Mouse (Mus musculus) neural tube, embryonic 13.5 days (tissue): Measurements from ENCODE around the gene Tomm34. TPM values are rescaled to one million over a fixed set of nuclear protein-coding genes. Genes with fewer than 3 reads are reported as not detected.
"Not testable (repeated sequence)": the region's sequence is repeated elsewhere in the genome, so short reads cannot be mapped to it uniquely, and the experiment has no call there.

Experiments used
- ATAC-seq: fragments of 200-750 bp; cut with Nextera tagmentation; 2 replicates; pipeline ENCODE4 v1.8.0; 2017; ENCODE audit warnings: low read depth, mild to moderate bottlenecking, moderate TSS enrichment, moderate library complexity
- H3K27ac ChIP-seq: fragments of 300-500 bp; sonication (generic); replicated peaks from 2 replicates; pipeline ENCODE4 v1.5.1; 2015; ENCODE audit warnings: moderate library complexity, mild to moderate bottlenecking, inconsistent platforms
- H3K27me3 ChIP-seq: fragments of 300-500 bp; sonication (generic); 2 replicates; pipeline ENCODE4 v1.6.1; 2015; ENCODE audit warnings: mild to moderate bottlenecking, inconsistent platforms
- H3K36me3 ChIP-seq: fragments of 300-500 bp; sonication (generic); 2 replicates; pipeline ENCODE4 v1.6.1; 2015; ENCODE audit warnings: mild to moderate bottlenecking, inconsistent platforms
- H3K4me1 ChIP-seq: fragments of 300-500 bp; sonication (generic); replicated peaks from 2 replicates; pipeline ENCODE4 v1.6.1; 2015; ENCODE audit warnings: inconsistent platforms
- H3K4me2 ChIP-seq: fragments of 300-500 bp; sonication (generic); 2 replicates; pipeline ENCODE4 v1.6.1; 2015; ENCODE audit warnings: inconsistent platforms, mild to moderate bottlenecking, moderate library complexity
- H3K4me3 ChIP-seq: fragments of 300-500 bp; sonication (generic); 2 replicates; pipeline ENCODE4 v1.5.1; 2015; ENCODE audit warnings: mild to moderate bottlenecking, inconsistent platforms
- H3K9ac ChIP-seq: fragments of 300-500 bp; sonication (generic); 2 replicates; pipeline ENCODE4 v1.6.1; 2015; ENCODE audit warnings: moderate library complexity, mild to moderate bottlenecking, inconsistent platforms
- H3K9me3 ChIP-seq: fragments of 300-500 bp; sonication (generic); 2 replicates; pipeline ENCODE4 v1.6.1; 2016; ENCODE audit warnings: inconsistent platforms
- WGBS: fragments of 180-500 bp; shearing (Covaris S2); methylation state at CpG from one replicate; pipeline ENCODE4 v1.1.7; 2015; 5-methylcytosine and 5-hydroxymethylcytosine counted together
- polyA plus RNA-seq: library from polyadenylated mRNA; unstranded; fragments of >200 nt; fragmentation: Nextera tagmentation; extraction: Ambion mirVana; gene quantifications from 2 replicates; pipeline ENCODE4 v1.2.1, GENCODE M21; 2015

Gene Tomm34
- polyA plus RNA-seq, 1 experiment from 2014 or later: 48.0 TPM

DNA sequence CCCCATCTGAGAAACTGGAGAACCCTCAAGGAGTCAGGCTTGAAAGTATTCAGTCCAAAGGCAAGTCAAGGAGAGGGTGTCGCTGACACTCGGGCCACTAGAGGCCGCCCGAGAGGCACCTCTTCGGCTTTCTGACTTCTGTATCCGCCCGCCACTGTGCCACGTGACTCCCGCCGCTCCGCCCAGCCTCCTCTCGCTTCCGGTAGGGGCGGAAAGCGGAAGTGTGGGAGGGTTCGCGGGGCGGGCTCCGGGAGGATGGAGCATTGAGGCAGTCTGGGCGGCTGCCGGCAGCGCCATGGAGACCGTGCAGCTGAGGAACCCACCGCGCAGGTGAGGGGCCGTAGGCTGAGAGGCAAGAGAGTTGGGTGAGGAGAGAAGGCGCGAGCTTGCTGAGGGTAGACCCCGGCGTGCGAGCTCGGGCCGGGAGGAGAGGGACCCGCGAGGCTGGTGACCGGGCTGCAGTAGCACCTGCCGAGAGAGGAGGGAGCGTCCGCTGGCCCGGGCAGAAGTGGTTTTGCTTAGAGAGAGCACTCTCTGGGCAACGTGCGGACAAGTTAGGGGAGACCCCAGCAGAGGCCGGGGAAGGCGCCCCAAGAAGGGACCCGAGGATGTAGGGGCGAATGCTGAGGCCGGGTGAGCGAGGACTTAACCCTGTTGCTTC, 3.1 kb upstream of the Tomm34 start:
- no peaks in the 10 kb centered on the region for H3K9me3 ChIP-seq
- peak overlapping the region; percentile 96 for H3K4me2 ChIP-seq
- peak overlapping the region; percentile 69 for H3K27ac ChIP-seq
- H3K4me3 ChIP-seq: peak overlapping the region; percentile 96
- H3K36me3 ChIP-seq: no peaks in the 10 kb centered on the region; the same call in 1 of the 2 replicates
- peaks cover 36% of the 10 kb centered on the region for H3K4me1 ChIP-seq
- ATAC-seq: peak; percentile 71
- H3K27me3 ChIP-seq: no peaks in the 10 kb centered on the region
- H3K9ac ChIP-seq: peak overlapping the region; percentile 90
- WGBS: under 1% methylated on average over 48 of the region's 48 CpGs

DNA sequence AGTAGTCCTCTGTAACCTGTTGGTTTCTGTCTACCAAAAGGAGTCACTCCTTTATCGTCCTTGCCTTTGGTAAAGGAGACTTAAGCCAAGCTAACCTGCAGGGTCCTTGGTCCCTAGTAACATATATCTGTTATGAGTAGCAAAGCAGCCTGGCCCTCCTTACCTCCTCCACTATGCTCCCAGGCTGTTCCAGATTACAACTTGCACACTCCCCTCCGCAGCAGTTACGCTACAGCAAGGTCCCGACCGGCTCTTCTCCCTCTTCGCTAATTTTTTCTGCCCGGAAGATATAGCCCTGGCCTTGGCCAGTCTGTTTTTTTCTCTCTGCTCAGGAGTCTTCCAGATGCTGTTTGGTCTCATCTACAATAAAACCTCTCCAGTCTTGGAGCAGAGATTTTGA, 2.2 kb upstream of the Tomm34 start:
- no peak for ATAC-seq
- no peaks in the 10 kb centered on the region; the same call in 1 of the 2 replicates for H3K36me3 ChIP-seq
- no peaks in the 10 kb centered on the region for H3K27me3 ChIP-seq
- no peak overlapping the region for H3K4me2 ChIP-seq
- H3K4me1 ChIP-seq: peaks cover 45% of the 10 kb centered on the region
- H3K9ac ChIP-seq: no peak overlapping the region
- no peaks in the 10 kb centered on the region for H3K9me3 ChIP-seq
- no peak overlapping the region for H3K27ac ChIP-seq
- 82% methylated on average over 7 of the region's 7 CpGs for WGBS
- H3K4me3 ChIP-seq: no peak overlapping the region

DNA sequence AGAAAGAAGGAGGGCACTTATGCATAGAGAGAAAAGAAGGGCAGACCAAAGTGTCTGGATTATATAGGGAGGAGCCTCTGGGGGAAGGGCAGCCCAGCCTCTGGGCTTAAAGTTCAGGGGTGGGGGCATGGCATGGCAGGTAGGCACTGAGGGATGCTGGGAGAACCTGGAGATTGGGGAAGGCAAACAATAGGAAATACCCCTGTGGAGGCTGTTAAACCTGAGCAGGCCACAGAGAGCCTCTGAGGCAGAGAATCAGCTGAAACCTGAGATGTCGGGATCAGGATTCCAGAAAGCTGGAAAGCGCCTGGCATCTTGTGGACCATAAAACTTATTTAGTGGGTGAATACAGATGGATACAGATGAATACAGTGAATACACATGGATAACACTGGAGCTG, 1.1 kb upstream of the Tomm34 start:
- WGBS: 94% methylated on average over 2 of the region's 2 CpGs
- Histone ChIP-seq H3K27ac (no peak overlapping the region), H3K4me3 (no peak overlapping the region), H3K4me1 (peaks cover 46% of the 10 kb centered on the region), H3K36me3 (peaks cover 1% of the 10 kb centered on the region; the same call in 1 of the 2 replicates), H3K9me3 (no peaks in the 10 kb centered on the region), H3K27me3 (no peaks in the 10 kb centered on the region), H3K4me2 (no peak overlapping the region), H3K9ac (no peak overlapping the region)
- ATAC-seq: no peak

DNA sequence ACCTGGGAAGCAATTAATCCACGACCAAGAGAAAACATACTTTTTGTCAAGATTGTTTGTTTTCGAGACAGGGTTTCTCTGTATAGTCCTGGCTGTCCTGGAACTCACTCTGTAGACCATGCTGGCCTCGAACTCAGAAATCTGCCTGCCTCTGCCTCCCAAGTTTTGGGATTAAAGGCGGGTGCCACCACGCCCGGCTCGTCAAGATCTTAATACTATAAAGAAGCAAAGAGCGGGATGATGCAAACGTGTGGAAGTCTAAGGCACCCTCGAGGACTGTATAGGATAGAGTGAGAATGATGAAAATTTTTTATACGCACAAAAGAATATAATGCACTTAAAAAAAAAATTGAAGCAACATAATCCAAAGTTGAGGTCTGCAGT, 460 bp upstream of the Tomm34 start:
- Histone ChIP-seq H3K27ac (peak overlapping the region; percentile 87), H3K4me2 (peak overlapping the region; percentile 94), H3K4me3 (peak overlapping the region; percentile 96), H3K9ac (peak overlapping the region; percentile 92; the same call in 1 of the 2 replicates), H3K4me1 (peaks cover 46% of the 10 kb centered on the region)
- not testable (repeated sequence) for H3K9me3 ChIP-seq, H3K27me3 ChIP-seq, H3K36me3 ChIP-seq
- WGBS: 79% methylated on average over 11 of the region's 11 CpGs
- 0 out of 2 replicates have a peak, but pooled peaks have one; percentile 2 for ATAC-seq

DNA sequence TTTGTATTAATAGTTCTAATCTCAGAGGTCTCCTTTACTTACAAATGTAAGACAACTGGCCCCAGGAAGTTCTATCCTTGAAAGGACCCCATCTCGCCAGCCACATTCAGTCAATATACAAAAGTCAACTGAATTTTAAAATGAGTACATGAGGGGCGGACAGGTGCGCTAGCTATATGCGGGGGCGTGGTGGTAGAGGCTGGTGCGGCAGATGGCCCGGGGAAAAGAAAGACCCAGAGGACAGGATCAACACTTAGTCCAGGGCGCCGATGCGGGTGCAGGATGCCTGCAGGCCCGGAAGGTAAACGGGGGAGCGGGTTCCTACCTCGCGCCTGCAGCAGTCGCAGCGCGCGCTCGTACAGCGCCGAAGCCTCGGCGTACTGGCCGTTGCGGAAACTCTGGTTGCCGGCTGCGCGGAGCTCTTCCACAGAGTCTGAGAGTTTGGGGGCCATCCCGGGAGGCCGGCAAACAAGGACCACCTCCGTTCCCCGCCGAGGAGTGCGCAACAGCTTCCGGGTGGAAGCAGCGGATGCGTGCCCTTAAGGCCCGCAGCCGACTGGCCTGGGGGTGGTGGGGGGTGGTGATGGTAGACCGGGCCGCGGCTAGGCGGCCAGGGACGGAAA, 716 bp downstream of the Tomm34 start, which contains the start of gene Stk4:
Gene Stk4 (plus strand): TSS at position 181 of the 623 bp plus-strand sequence.
- ATAC-seq: peak; percentile 45
- H3K4me1 ChIP-seq: peaks cover 38% of the 10 kb centered on the region
- under 1% methylated on average over 45 of the region's 45 CpGs for WGBS

DNA sequence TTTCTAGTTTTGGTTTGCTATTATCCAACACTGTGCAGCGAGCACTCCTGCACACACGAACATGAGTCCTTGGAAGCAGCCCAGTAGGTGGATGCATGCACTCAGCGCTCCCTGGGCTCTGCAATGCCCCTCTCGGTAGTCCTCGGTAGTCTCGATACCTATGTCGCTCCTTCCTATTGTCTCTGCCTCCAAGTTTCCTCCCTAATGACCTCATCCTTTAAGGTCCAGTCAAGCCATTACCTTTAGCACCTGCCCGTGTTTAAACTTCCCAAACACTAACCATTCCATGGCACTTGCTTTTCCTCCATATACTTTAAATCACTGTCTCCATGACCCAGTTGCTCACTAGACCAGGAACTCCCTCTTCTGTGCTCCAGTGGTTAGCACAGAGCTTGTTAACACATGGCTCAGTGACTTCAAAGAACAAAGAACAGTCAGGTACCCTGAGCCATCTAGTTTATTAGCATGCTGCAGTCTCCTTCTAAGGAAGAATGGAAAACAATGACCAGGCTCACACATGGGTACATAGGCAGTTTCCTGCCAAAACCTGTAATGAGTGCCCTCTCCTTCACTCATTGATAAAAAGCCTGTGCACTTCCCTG, 11.2 kb downstream of the Tomm34 start:
- Histone ChIP-seq H3K4me3 (no peak overlapping the region), H3K27me3 (no peaks in the 10 kb centered on the region), H3K4me2 (no peak overlapping the region), H3K27ac (no peak overlapping the region), H3K9me3 (no peaks in the 10 kb centered on the region), H3K4me1 (no peaks in the 10 kb centered on the region), H3K9ac (no peak overlapping the region), H3K36me3 (peaks cover 90% of the 10 kb centered on the region)
- 93% methylated on average over 8 of the region's 8 CpGs for WGBS
- no peak for ATAC-seq

More for the DNA sequence above, 716 bp downstream of the Tomm34 start, which contains the start of gene Stk4:
- H3K9ac ChIP-seq: peak within 1 kb of the TSS; percentile 92
- peak within 1 kb of the TSS; percentile 96 for H3K4me3 ChIP-seq
- peak within 1 kb of the TSS; percentile 87 for H3K27ac ChIP-seq
- H3K4me2 ChIP-seq: peak within 1 kb of the TSS; percentile 94
- no peaks in the 10 kb centered on the region for H3K9me3 ChIP-seq
- peaks cover 18% of the 10 kb centered on the region for H3K36me3 ChIP-seq
- H3K27me3 ChIP-seq: no peaks in the 10 kb centered on the region

DNA sequence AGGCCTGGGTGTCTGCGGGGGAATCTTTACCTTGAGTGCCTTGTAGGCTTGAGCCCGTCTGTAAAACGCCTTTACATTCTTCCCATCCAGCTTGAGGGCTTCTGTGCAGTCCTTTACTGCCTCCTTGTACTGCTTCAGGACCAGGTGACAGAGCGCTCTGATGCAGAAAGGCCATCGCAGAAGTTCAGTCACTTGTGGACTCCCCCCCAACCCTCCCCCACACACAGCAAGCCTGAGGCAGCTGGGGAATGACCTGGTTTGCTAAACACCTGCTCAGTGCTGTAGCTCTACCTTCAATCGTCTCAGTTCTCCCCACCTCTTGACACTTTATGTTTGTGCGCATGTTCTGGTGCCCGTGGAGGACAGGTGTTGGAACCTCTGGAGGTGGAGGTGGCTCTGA, 16.3 kb downstream of the Tomm34 start:
- Histone ChIP-seq H3K27me3 (no peaks in the 10 kb centered on the region), H3K36me3 (peaks cover 82% of the 10 kb centered on the region), H3K4me3 (no peak overlapping the region), H3K4me2 (no peak overlapping the region), H3K9ac (no peak overlapping the region), H3K27ac (no peak overlapping the region), H3K9me3 (no peaks in the 10 kb centered on the region), H3K4me1 (no peaks in the 10 kb centered on the region)
- no peak for ATAC-seq
- 96% methylated on average over 8 of the region's 8 CpGs for WGBS

DNA sequence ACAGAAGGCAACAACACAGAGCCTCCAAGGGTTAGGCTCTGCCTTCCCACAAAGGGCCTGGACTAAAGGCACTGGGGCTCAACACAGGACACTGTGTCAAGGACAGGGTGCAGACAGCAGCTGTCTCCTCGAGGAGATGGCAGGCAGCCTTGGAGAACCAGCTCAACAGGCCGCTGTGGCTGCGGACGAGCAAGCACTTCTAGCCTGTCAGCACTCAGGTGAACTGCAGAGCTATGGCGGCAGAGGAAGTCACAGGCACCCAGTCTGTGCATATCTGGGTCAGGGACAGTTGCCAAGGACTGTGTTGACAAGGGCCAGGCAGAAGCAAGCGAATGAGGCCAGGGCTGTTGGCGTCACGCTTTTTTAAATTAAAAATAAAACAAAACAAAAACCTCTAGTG, 17.2 kb downstream of the Tomm34 start:
- no peak overlapping the region for H3K9ac ChIP-seq
- peaks cover 75% of the 10 kb centered on the region for H3K36me3 ChIP-seq
- WGBS: 96% methylated on average over 8 of the region's 8 CpGs

DNA sequence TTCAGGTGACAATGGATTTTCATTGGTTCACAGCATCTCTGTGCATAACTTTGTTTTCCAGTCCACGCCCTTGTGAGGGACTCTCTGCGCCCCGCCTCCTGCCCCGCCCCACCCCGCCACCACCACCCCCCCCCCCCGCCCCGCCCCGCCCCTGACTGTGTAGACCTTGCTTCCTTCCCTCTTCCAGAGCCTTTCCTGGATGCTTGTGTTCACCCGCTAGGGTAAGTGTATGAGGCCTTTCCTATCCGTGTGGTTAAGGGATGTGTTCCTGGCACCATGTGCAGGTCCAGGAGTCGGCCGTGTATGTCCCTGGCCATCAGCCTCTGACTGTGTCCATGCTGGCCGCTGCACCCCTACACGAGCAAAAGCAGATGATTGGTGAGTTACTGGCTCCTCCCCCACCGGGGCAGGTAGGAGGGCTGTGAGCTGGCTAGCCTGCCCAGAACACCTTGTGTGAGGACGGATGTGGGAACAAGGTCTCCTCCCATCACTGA, 23.7 kb downstream of the Tomm34 start:
- WGBS: 6% methylated on average over 10 of the region's 16 CpGs

More for the DNA sequence above, 17.2 kb downstream of the Tomm34 start:
- H3K4me1 ChIP-seq: no peaks in the 10 kb centered on the region
- H3K4me2 ChIP-seq: no peak overlapping the region
- no peaks in the 10 kb centered on the region for H3K27me3 ChIP-seq
- no peaks in the 10 kb centered on the region for H3K9me3 ChIP-seq
- H3K27ac ChIP-seq: no peak overlapping the region
- no peak overlapping the region for H3K4me3 ChIP-seq
- no peak for ATAC-seq

DNA sequence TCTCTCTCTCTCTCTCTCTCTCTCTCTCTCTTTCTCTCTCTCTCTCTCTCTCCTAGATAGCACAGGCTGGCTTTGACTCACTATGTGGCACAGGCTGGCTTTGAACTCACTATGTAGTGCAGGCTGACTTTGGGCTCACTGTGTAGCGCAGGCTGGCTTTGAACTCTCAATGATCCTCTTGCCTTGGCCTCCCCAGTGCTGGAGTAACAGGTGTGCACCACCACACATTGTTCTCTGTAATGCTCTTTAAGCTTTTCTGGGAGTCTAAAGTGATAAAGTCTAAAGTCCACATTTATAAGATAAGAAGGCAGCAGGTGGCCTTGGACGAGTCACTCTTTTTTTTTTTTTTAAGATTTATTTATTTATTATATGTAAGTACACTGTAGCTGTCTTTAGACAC, 29.4 kb downstream of the Tomm34 start:
- 94% methylated on average over 2 of the region's 2 CpGs for WGBS
- H3K4me1 ChIP-seq: no peaks in the 10 kb centered on the region
- H3K4me3 ChIP-seq: no peak overlapping the region
- no peaks in the 10 kb centered on the region for H3K9me3 ChIP-seq
- no peak overlapping the region for H3K27ac ChIP-seq
- no peaks in the 10 kb centered on the region for H3K36me3 ChIP-seq
- H3K4me2 ChIP-seq: no peak overlapping the region
- H3K9ac ChIP-seq: no peak overlapping the region
- no peaks in the 10 kb centered on the region for H3K27me3 ChIP-seq
- ATAC-seq: no peak

More for the DNA sequence above, 23.7 kb downstream of the Tomm34 start:
- H3K36me3 ChIP-seq: peaks cover 16% of the 10 kb centered on the region
- H3K9ac ChIP-seq: peak overlapping the region; percentile 43; the same call in 1 of the 2 replicates
- no peak overlapping the region for H3K27ac ChIP-seq
- peaks cover 3% of the 10 kb centered on the region; the same call in 1 of the 2 replicates for H3K4me1 ChIP-seq
- peak overlapping the region; percentile 49 for H3K4me2 ChIP-seq
- no peaks in the 10 kb centered on the region for H3K9me3 ChIP-seq
- H3K4me3 ChIP-seq: peak overlapping the region; percentile 24
- no peaks in the 10 kb centered on the region for H3K27me3 ChIP-seq
- ATAC-seq: peak; percentile 53; the same call in 1 of the 2 replicates

DNA sequence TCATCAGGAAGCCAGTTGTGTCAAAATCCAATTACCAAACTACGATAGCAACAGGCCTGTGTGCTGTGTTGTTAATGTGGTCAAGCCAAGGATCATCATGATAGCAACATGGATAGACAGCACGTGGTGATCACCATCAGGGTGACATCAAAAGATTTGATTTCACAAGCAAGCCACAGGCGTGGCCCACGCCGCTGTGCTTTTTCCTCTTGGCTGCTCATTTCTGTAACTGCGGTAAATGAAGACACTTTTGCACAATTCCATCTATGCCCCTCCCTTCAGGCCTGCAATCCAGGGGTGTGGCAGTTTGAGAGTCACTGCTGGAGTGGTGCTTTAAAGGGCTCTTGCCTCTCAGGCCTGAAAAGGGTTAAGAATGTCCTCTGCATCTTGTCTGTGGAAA, 30.0 kb downstream of the Tomm34 start:
- no peaks in the 10 kb centered on the region for H3K4me1 ChIP-seq
- no peak overlapping the region for H3K4me3 ChIP-seq
- H3K27ac ChIP-seq: no peak overlapping the region
- no peak for ATAC-seq
- no peaks in the 10 kb centered on the region for H3K9me3 ChIP-seq
- no peaks in the 10 kb centered on the region for H3K36me3 ChIP-seq
- H3K4me2 ChIP-seq: no peak overlapping the region
- no peaks in the 10 kb centered on the region for H3K27me3 ChIP-seq
- WGBS: 91% methylated on average over 6 of the region's 6 CpGs
- no peak overlapping the region for H3K9ac ChIP-seq

DNA sequence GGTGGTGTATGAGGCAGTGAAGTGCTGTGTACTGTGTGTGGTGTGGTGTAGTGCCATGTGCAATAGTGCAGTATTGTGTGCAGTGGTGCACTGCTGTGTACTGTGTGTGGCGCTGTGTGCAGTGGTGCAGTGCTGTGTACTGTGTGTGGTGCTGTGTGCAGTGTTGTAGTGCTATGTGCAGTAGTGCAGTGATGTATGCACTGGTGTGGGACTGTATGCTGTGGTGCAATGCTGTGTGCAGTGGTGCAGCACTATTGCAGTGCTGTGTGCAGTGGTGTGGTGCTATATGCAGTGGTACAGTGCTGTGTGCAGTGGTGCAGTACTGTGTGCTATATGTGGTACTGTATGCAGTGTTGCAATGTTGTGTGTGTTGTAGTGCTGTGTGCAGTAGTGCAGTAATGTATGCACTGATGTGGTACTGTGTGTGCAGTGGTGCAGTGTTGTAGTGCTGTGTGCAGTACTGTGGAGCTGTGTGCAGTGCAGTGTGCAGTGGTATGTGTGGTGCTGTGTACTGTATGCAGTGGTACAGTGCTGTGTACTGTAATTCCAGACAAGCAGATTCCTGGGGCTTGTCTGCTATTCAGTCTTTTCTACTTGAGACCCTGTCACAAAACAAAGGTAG, 32.5 kb downstream of the Tomm34 start:
- peak; percentile 43; the same call in 1 of the 2 replicates for ATAC-seq
- Histone ChIP-seq H3K4me2 (no peak overlapping the region), H3K36me3 (no peaks in the 10 kb centered on the region)

More for the DNA sequence above, 32.5 kb downstream of the Tomm34 start:
- no peak overlapping the region for H3K9ac ChIP-seq
- H3K4me3 ChIP-seq: no peak overlapping the region
- H3K27ac ChIP-seq: no peak overlapping the region
- H3K4me1 ChIP-seq: no peaks in the 10 kb centered on the region
- H3K9me3 ChIP-seq: no peaks in the 10 kb centered on the region
- H3K27me3 ChIP-seq: no peaks in the 10 kb centered on the region
- 93% methylated on average over 1 of the region's 1 CpGs for WGBS
